Mouse (Mus musculus): ENCODE results near the gene Herc4.

DNA sequence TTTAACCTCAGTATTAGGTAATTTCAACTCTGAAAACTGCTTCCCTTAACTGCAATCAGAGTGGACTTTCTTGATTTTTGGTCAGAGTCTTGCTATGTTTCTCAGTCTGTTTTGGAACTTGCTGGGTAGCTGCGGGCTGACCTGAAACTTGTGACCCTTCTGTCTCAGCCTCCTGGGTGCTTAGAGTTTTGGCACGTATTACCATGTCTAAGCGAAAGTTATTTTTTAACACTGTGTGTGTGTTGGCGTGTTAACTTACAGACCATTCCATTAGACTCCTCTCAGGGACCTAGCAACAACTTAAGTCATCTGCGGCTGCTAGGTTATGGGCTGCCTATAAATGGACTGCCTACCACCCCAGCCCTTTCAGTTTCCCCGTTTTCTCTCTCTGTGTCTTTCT lies 123.8 kb downstream of the Herc4 start:
- no peak for TF ChIP-seq CTCF (IDR thresholded peaks at IDR 0.05; ENCODE audit: low read depth)
- TF ChIP-seq EP300 (IDR thresholded peaks at IDR 0.05; ENCODE audit: low read depth), result no peak
